Mouse (Mus musculus) forebrain, embryonic 12.5 days (tissue): Measurements from ENCODE around the gene Slc16a9. TPM values are rescaled to one million over a fixed set of nuclear protein-coding genes. Genes with fewer than 3 reads are reported as not detected.

ENCODE experiments used
- ATAC-seq: fragments of 200-750 bp; cut with Nextera tagmentation; 2 replicates; pipeline ENCODE4 v1.8.0; 2017; ENCODE audit warnings: moderate TSS enrichment; ENCODE audit not compliant: low FRiP score
- H3K27ac ChIP-seq: fragments of 300-500 bp; sonication (generic); 2 replicates; pipeline ENCODE4 v1.5.1; 2016; ENCODE audit warnings: mild to moderate bottlenecking
- H3K27me3 ChIP-seq: fragments of 300-500 bp; sonication (generic); 2 replicates; pipeline ENCODE4 v1.6.1; 2016; ENCODE audit warnings: mild to moderate bottlenecking
- H3K36me3 ChIP-seq: fragments of 300-500 bp; sonication (generic); replicated peaks from 2 replicates; pipeline ENCODE4 v1.6.1; 2016; ENCODE audit warnings: mild to moderate bottlenecking
- H3K4me1 ChIP-seq: fragments of 300-500 bp; sonication (generic); 2 replicates; pipeline ENCODE4 v1.6.1; 2016
- H3K4me2 ChIP-seq: fragments of 300-500 bp; sonication (generic); 2 replicates; pipeline ENCODE4 v1.6.1; 2016; ENCODE audit warnings: mild to moderate bottlenecking, moderate library complexity
- H3K4me3 ChIP-seq: fragments of 300-500 bp; sonication (generic); replicated peaks from 2 replicates; pipeline ENCODE4 v1.5.1; 2016; ENCODE audit warnings: mild to moderate bottlenecking
- H3K9ac ChIP-seq: fragments of 300-500 bp; sonication (generic); 2 replicates; pipeline ENCODE4 v1.6.1; 2016; ENCODE audit warnings: mild to moderate bottlenecking
- H3K9me3 ChIP-seq: fragments of 300-500 bp; sonication (generic); 2 replicates; pipeline ENCODE4 v1.6.1; 2016
- WGBS: fragments of 180-500 bp; shearing (Covaris S2); methylation state at CpG from one replicate; pipeline ENCODE4 v1.1.7; 2016; 5-methylcytosine and 5-hydroxymethylcytosine counted together
- polyA plus RNA-seq: library from polyadenylated mRNA; unstranded; fragments of >200 nt; fragmentation: Nextera tagmentation; extraction: Ambion mirVana; gene quantifications from 2 replicates; pipeline ENCODE4 v1.2.1, GENCODE M21; 2016

Slc16a9 gene
- polyA plus RNA-seq, 1 experiment from 2014 or later, result 0.74 TPM

DNA sequence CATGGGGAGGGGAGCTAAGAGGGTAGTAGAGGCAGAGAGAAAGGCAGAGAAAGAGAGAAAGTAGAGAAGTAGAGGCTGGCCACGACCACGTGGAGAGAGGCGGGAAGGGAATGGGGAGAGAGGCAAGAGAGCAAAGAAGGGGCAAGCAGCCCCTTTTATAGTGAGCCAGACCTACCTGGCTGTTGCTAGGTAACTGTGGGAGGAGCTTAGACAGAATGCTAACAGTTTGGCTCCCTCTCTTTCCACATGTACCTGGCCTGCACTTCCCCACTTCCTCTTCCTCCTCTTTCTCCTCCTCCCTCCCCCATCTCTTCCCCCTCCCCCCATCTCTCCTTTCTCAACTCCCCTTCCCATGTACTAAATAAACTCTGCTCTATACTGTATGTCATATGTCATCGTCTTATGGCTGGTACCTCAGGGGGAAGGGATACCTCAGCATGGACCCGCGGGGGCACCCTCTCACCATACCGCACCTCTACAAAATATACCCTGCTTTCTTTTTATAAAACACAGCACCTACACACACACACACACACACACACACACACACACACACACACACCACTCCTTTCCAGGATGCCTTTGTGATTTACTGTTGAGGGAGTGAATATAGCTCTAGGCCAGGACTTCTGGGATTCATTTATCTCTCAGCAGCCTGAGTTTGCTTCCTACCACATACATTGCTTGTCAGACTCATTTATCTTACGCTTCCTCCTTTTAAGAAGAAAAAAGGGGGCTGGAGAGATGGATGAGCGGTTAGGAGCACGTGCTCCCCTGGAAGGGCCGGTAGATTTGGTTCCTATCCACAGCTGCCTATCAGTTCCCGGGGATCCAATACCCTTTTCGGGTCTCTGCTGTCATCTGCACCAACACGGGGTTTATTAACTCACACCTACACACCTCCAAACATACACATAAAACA lies 43.8 kb downstream of the Slc16a9 start:
- no peak for ATAC-seq
- peaks cover 16% of the 10 kb centered on the region for H3K4me1 ChIP-seq
- no peaks in the 10 kb centered on the region for H3K36me3 ChIP-seq
- H3K9ac ChIP-seq, result no peak overlapping the region
- H3K4me3 ChIP-seq, result no peak overlapping the region
- no peak overlapping the region for H3K27ac ChIP-seq
- no peaks in the 10 kb centered on the region for H3K27me3 ChIP-seq
- H3K9me3 ChIP-seq, result no peaks in the 10 kb centered on the region
- no peak overlapping the region for H3K4me2 ChIP-seq
- WGBS, result 78% methylated on average over 14 of the region's 14 CpGs

DNA sequence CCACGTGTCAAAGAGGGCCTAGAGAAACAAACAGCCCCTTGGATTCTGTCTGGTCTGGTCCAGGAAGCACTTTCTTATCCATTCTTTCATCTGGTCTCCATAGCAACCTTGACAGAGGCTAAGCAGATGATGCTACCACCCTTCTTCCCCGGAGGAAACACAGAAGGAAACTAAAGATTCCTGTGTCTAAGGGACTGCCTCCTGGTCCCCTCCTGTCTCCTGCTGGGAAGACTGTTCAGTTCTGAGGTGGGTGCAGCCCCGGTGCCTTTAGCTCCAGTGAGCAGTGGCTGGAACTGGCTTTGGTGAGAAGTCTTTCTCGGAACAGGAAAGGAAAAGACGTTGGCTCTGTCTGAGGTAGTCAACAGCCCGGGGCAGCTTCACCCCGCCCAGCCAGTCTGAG lies 47.1 kb downstream of the Slc16a9 start:
- H3K4me1 ChIP-seq, result peaks cover 17% of the 10 kb centered on the region
- H3K9ac ChIP-seq, result no peak overlapping the region
- no peaks in the 10 kb centered on the region for H3K36me3 ChIP-seq
- no peaks in the 10 kb centered on the region for H3K27me3 ChIP-seq
- H3K4me3 ChIP-seq, result no peak overlapping the region
- H3K4me2 ChIP-seq, result no peak overlapping the region
- no peak for ATAC-seq
- H3K9me3 ChIP-seq, result no peaks in the 10 kb centered on the region
- 34% methylated on average over 7 of the region's 7 CpGs for WGBS
- no peak overlapping the region for H3K27ac ChIP-seq

DNA sequence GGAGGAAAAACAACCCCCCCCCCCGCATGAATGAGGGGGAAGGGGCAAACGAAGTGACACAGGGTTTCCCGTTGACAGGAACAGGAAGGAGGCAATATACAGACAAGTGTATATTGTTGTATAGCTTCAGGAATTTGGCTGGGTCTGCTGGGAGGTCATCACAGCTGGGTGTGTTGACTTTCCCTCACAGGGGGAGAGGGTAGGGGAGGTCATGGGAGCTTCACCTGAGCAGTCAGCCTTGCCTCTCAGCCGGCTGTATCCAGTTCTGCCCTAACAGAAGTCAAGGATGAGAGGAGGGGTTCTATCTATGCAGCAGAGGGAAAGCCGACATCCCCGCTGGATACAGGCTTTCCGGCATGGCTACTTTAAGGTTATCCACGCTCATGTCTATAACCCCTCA lies 49.2 kb downstream of the Slc16a9 start:
- no peaks in the 10 kb centered on the region for H3K36me3 ChIP-seq
- no peak overlapping the region for H3K4me3 ChIP-seq
- no peak overlapping the region for H3K9ac ChIP-seq
- H3K4me2 ChIP-seq, result no peak overlapping the region
- peaks cover 8% of the 10 kb centered on the region; the same call in 1 of the 2 replicates for H3K4me1 ChIP-seq
- no peaks in the 10 kb centered on the region for H3K9me3 ChIP-seq
- no peak for ATAC-seq
- H3K27me3 ChIP-seq, result 0 out of 2 replicates have a peak, but pooled peaks cover 4% of the 10 kb centered on the region
- no peak overlapping the region for H3K27ac ChIP-seq
- 75% methylated on average over 8 of the region's 8 CpGs for whole genome bisulfite sequencing

DNA sequence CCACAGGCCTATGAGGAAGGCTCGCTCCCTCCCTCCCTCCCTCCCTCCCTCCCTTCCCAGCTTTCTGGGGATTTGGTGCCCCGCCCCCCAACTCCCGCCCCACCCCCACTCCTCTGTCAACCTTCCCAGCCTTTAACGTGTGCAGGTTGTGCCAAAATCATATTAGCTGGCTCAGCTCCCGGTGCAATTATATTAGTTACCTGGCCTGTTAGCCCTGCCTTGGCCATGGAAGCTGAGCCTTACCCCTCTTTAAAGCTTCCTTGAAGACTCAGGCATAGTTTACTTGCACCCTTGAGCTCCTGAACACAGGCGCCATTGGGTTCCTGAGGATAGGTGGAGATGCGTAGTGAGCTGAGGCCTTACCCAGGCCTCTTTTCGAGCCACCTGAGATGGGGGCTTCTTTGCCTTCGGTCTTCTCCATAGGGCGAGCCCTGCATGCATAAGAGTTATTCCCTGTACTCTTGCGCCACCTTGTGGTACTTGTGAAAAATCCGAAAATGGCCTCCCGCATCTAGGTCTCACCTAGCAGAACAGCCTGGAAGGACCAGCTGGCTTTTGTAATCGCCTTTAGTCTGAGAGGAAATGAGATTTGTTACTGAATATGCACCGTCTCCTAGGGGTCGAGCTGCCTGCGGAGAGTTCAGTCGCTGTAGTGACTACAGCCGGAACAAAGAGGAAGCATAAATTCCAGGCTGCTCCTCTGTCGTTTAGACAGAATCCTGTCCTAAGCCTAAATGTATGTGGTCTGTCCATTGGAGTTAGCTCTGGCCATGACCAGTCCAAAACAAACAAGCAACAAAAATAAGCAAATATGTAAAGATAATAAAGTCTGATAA lies 51.8 kb downstream of the Slc16a9 start:
- WGBS, result 5% methylated on average over 18 of the region's 20 CpGs
- H3K4me2 ChIP-seq, result peak overlapping the region; percentile 23; the same call in 1 of the 2 replicates
- no peak overlapping the region for H3K9ac ChIP-seq

DNA sequence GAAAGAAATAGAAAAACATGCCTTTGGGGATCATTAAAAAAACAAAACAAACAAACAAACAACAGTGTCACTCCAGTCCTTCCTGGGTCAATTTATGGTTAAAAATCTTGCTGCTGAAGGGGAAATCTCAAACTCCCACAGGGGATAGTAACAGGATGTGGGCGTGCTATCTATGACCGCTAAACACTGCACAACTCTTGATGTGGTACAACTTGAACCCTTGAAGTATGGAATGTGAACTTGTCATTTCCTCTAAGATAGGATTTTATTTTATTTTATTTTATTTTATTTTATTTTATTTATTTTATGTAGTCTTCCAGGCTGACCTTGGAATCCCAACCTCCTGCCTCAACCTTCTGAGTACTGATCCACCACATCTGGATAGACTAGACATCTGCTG lies 54.2 kb downstream of the Slc16a9 start:
- Histone ChIP-seq H3K9ac (no peak overlapping the region), H3K36me3 (no peaks in the 10 kb centered on the region), H3K27ac (no peak overlapping the region), H3K4me3 (no peak overlapping the region), H3K9me3 (no peaks in the 10 kb centered on the region), H3K4me1 (0 out of 2 replicates have a peak, but pooled peaks cover 5% of the 10 kb centered on the region), H3K4me2 (no peak overlapping the region), H3K27me3 (0 out of 2 replicates have a peak, but pooled peaks cover 4% of the 10 kb centered on the region)
- no peak for ATAC-seq
- WGBS, result 92% methylated on average over 2 of the region's 2 CpGs

More for the DNA sequence above, 51.8 kb downstream of the Slc16a9 start:
- H3K36me3 ChIP-seq, result no peaks in the 10 kb centered on the region
- H3K4me3 ChIP-seq, result no peak overlapping the region
- ATAC-seq, result peak; percentile 85
- 0 out of 2 replicates have a peak, but pooled peaks cover 4% of the 10 kb centered on the region for H3K27me3 ChIP-seq
- H3K4me1 ChIP-seq, result peaks cover 9% of the 10 kb centered on the region; the same call in 1 of the 2 replicates
- H3K9me3 ChIP-seq, result no peaks in the 10 kb centered on the region
- no peak overlapping the region for H3K27ac ChIP-seq

DNA sequence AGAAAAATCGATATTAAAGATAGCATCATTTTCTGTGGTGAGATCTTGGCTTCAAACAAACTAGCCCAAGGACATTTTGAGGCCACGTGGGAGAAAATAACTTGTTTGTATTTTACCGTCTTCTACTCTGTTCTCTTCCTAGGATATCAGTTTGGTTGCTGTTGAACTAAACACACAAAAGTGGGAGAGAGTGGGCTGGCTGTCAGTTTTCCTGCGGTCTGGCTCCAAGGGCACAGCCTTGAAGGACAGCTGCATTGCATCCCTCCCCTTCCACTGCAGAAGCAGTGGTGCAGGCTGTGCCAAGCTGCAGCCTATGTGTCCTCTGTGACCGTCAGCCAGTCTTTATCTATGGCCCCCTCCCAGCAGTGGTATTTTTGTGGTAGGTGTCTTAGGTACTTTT lies 54.8 kb downstream of the Slc16a9 start:
- H3K36me3 ChIP-seq, result no peaks in the 10 kb centered on the region
- 72% methylated on average over 5 of the region's 5 CpGs for WGBS
- no peak overlapping the region for H3K4me2 ChIP-seq
- H3K27me3 ChIP-seq, result 0 out of 2 replicates have a peak, but pooled peaks cover 4% of the 10 kb centered on the region
- H3K4me3 ChIP-seq, result no peak overlapping the region
- no peaks in the 10 kb centered on the region for H3K9me3 ChIP-seq
- 0 out of 2 replicates have a peak, but pooled peaks cover 5% of the 10 kb centered on the region for H3K4me1 ChIP-seq
- H3K9ac ChIP-seq, result no peak overlapping the region
- ATAC-seq, result no peak
- H3K27ac ChIP-seq, result no peak overlapping the region

DNA sequence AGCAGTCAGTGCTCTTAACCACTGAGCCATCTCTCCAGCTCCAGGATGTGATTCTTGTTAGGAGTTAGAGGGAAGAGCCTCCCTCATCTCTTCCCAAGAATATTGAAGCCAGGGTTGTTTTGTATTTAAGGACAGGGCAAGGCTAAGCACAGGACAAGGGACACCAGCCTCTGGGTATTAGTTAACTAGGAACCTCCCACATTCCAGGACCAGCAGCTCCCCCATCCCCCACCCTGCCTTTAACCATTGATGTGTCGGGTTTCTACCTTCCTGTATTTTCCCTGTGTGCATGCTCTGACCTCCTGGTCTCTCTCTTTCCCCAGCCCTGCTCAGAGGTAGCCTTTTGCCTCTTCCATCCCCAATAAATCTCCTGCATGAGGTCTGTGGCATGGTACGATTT lies 56.3 kb downstream of the Slc16a9 start:
- H3K4me3 ChIP-seq, result no peak overlapping the region
- H3K36me3 ChIP-seq, result no peaks in the 10 kb centered on the region
- no peak overlapping the region for H3K9ac ChIP-seq
- H3K9me3 ChIP-seq, result no peaks in the 10 kb centered on the region
- H3K27ac ChIP-seq, result no peak overlapping the region
- ATAC-seq, result no peak
- 0 out of 2 replicates have a peak, but pooled peaks cover 4% of the 10 kb centered on the region for H3K27me3 ChIP-seq
- H3K4me1 ChIP-seq, result 0 out of 2 replicates have a peak, but pooled peaks cover 5% of the 10 kb centered on the region
- WGBS, result 48% methylated on average over 2 of the region's 2 CpGs
- H3K4me2 ChIP-seq, result no peak overlapping the region

DNA sequence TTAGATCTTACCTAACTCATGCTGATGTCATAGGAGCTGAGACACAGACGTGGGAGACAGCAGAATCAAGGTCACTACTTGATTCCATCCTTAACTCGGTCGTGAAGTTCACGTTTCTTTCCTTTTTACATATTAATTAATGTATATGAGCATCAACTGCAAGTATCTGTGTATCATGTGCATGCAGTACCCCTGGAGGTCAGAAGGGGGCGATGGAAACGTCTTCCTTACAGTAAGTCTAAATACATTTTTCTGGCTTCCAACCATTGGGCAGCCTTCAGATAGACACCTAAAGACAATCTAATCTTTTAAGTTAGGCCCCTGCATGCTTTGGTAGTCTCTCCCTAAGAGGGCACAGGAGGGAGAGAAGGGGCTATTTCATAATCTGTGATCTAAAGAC lies 58.3 kb downstream of the Slc16a9 start:
- H3K4me2 ChIP-seq, result no peak overlapping the region
- ATAC-seq, result no peak

DNA sequence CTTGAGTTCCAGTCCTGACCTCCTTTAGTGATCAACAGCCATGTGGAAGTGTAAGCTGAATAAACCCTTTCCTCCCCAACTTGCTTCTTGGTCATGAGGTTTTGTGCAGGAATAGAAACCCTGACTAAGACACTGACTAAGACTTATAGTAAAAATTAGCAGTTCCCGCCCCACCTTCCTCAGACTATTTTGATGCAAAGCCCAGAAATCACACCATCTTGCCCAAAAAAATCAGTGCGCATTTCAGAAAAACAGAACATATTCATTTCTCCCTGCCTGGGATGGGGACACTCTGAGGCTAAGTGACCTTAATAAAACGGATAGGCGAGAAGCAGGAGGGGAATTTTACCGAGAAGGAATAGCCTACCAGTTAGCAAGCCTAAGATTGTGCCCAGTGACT lies 60.8 kb downstream of the Slc16a9 start:
- Histone ChIP-seq H3K9me3 (no peaks in the 10 kb centered on the region), H3K27me3 (no peaks in the 10 kb centered on the region), H3K4me2 (no peak overlapping the region), H3K4me1 (no peaks in the 10 kb centered on the region), H3K4me3 (no peak overlapping the region), H3K9ac (no peak overlapping the region), H3K36me3 (no peaks in the 10 kb centered on the region), H3K27ac (no peak overlapping the region)
- WGBS, result 88% methylated on average over 5 of the region's 5 CpGs
- ATAC-seq, result no peak

More for the DNA sequence above, 58.3 kb downstream of the Slc16a9 start:
- H3K4me3 ChIP-seq, result no peak overlapping the region
- H3K9me3 ChIP-seq, result no peaks in the 10 kb centered on the region
- no peaks in the 10 kb centered on the region for H3K27me3 ChIP-seq
- H3K27ac ChIP-seq, result no peak overlapping the region
- 0 out of 2 replicates have a peak, but pooled peaks cover 2% of the 10 kb centered on the region for H3K4me1 ChIP-seq
- 77% methylated on average over 6 of the region's 6 CpGs for WGBS
- no peak overlapping the region for H3K9ac ChIP-seq
- H3K36me3 ChIP-seq, result no peaks in the 10 kb centered on the region

DNA sequence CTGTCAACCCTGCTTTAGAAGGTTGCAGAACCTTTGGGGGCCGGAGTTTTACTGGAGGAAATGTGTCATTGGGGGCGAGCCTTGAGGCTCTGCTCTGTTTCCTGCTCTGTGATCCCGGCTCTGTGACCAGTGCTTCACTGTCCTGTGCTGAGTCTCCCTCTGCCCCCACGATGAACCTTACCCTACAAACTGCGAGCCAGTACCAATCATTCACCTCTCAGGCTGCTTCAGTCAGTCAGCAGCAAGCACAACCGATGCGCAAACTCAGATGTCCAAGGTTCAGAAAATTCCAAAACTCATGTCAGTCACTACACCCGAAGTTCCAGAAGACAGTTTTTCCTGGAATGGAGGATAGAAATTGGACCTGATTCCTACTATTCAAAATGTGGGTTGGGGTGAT lies 64.5 kb downstream of the Slc16a9 start:
- 90% methylated on average over 8 of the region's 8 CpGs for WGBS
- H3K4me1 ChIP-seq, result no peaks in the 10 kb centered on the region
- H3K4me2 ChIP-seq, result no peak overlapping the region
- H3K4me3 ChIP-seq, result no peak overlapping the region
- no peaks in the 10 kb centered on the region for H3K36me3 ChIP-seq
- H3K27me3 ChIP-seq, result no peaks in the 10 kb centered on the region
- no peak for ATAC-seq
- H3K27ac ChIP-seq, result no peak overlapping the region
- H3K9me3 ChIP-seq, result no peaks in the 10 kb centered on the region
- no peak overlapping the region for H3K9ac ChIP-seq

DNA sequence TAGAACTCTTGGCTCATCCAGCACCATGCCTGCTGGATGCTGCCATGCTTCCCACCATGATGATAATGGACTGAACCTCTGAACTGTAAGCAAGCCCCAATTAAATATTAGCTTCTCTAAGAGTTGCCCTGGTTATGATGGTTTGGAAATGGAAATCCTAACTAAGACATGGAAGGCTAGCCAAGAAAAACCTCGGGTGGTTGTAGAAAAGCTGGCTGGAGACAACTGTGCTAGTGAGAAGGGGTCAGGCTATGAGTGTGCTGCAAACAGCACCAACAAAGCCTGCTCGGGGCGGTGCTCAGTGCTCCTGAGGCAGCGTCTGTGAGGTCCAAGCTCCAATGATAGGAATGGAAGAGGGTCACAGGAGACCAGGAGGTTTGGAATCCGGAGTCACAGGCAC lies 65.7 kb downstream of the Slc16a9 start:
- WGBS, result 93% methylated on average over 5 of the region's 5 CpGs
- no peak for ATAC-seq

DNA sequence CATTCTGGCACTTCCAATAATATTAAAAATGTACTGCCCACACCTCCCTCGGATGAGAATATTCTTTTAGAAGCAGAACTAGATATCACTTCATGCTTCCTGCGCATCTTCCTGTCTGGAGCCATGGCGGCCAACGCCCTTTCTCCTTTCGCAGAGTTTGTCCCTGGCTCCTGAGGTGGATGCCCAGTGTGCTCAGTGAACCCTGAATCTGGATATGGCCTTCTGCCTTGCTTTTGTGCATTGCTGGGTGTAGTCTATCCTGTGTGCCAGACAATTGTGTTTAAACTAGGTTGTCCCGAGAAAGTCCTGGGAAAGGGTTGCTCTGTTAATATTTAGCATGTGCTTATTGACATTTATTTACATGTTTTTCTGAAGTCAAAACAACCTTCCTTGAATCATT lies 71.0 kb downstream of the Slc16a9 start:
- no peaks in the 10 kb centered on the region for H3K9me3 ChIP-seq
- no peak overlapping the region for H3K27ac ChIP-seq
- 92% methylated on average over 6 of the region's 6 CpGs for WGBS
- H3K4me3 ChIP-seq, result no peak overlapping the region
- H3K4me1 ChIP-seq, result no peaks in the 10 kb centered on the region
- no peak overlapping the region for H3K4me2 ChIP-seq
- H3K27me3 ChIP-seq, result no peaks in the 10 kb centered on the region
- no peak for ATAC-seq
- no peaks in the 10 kb centered on the region for H3K36me3 ChIP-seq
- no peak overlapping the region for H3K9ac ChIP-seq

More for the DNA sequence above, 65.7 kb downstream of the Slc16a9 start:
- H3K9me3 ChIP-seq, result no peaks in the 10 kb centered on the region
- no peaks in the 10 kb centered on the region for H3K4me1 ChIP-seq
- no peaks in the 10 kb centered on the region for H3K27me3 ChIP-seq
- no peak overlapping the region for H3K9ac ChIP-seq
- H3K36me3 ChIP-seq, result no peaks in the 10 kb centered on the region
- H3K4me3 ChIP-seq, result no peak overlapping the region
- no peak overlapping the region for H3K4me2 ChIP-seq
- H3K27ac ChIP-seq, result no peak overlapping the region
